Mouse (Mus musculus): ENCODE results near the gene AL731706.2.
"Not testable (repeated sequence)": the region's sequence is repeated elsewhere in the genome, so short reads cannot be mapped to it uniquely, and the experiment has no call there.

AL731706.2 gene

GRCm38 (mm10) chr2:136885579-136885978 is at the start of gene AL731706.2:
Gene AL731706.2 (minus strand): TSS chr2:136885679.
- DNase-seq = no peak

DNA sequence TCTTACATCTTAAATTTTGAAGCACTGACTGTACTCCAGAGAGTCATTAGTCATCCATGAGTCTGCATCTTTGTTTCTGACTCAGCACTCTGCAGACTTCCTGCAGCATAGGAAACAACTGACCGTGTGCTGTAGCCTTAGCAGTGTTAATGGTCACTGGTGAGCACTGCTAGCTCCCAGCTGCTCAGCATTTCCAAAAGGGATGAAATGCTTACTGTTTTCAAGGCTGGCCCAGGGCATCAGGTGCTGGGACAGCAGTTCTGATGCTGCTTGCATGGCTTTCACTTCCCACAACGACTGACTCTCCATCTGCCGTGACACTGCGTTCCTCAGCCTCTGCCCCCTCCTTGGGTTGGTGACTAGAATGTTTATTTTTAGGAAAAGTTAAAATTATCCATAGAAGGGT is 35.5 kb upstream of the AL731706.2 start:
- DNase-seq = peak; percentile 27 to 33

- DNase-seq = peak in 1 of 2 experiments; percentile 11
Measured at GRCm38 (mm10) chr2:136920257-136920993, 34.9 kb upstream of the AL731706.2 start.

DNA sequence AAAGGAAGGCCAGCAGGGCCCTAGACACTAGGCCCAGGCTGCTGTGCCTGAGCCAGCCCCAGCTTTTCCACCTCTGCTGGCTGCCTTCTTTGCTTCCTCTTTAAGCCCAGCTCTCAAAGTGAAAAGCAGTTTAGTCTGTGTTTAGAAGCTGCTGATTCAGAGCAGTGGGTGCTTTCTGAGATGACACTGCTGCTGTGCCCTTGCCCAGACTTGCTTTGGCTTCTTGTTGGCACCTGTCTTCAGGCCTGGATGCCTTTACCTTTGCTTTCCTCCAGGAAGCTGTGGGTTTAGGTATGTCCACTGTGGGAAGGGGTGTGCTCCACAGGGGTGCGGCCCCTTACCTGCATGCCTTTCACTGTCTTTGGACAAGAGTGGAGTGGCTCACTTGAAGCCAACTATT is 34.0 kb upstream of the AL731706.2 start:
- no peak for DNase-seq

GRCm38 (mm10) chr2:136914334-136914902 is 28.9 kb upstream of the AL731706.2 start:
- DNase-seq = peak in 1 of 2 experiments; percentile 47

DNA sequence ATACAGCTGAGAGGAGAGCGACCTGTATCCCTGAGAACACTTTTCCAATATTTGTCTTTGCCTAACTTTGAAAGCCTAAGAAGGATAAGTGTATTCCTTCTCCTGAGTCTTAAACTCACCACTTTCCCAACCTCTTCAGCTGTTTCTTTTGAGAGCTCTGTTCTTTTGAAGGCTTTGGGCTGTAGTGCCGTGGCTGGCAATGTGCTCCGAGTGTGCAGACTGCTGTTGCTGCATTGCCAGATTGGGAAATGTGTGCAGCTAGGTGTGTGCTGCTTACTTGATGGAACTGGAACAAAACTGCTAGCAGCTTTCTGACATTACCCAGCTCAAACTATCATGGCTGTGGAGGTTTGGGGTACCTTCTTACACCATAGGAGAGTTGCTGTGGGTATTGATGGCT is 27.5 kb upstream of the AL731706.2 start:
- DNase-seq = no peak

DNA sequence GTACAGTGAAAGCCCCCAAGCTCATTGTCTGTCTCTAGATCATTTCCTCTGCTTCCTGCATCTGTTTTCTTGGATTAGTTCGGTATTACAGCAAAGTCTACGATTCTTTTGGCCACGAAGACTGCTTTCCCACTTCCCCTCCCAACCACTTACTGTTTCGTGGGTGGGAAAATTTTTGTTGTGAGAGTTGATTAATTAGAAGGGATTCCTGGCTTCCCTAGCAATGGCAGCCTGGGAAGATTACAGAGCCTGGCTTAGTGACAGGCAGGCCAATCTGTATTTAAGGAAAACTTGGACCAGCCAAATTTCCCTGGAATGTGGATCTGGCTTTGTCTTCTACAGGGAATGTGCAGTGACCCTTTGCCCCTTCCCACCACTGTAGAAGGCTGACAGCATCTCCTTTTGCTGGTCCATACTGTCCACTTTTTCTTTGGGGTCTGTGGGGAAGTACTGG is 26.5 kb upstream of the AL731706.2 start:
- DNase-seq = peak; percentile 13 to 29

GRCm38 (mm10) chr2:136909298-136909697 is 23.8 kb upstream of the AL731706.2 start:
- DNase-seq = no peak

DNA sequence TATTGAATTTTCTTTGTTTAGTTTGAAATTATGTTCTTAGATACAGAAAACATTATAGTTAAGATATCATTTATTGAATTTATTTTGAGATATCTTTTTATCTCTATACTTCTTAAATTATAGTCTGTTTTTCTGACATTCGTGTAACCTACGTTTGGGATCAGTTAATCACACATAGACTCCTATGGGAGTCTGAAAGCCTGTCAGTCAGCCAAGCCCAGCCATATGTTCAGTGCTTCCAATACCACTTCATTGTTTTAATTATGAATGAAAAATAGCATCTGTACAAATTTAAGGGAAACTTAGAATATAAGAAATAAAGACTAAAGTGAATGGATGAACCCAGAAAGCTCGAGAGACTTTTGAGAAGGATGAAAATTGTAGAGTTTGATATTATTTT is 23.1 kb upstream of the AL731706.2 start:
- peak; percentile 55 to 69 for DNase-seq

DNA sequence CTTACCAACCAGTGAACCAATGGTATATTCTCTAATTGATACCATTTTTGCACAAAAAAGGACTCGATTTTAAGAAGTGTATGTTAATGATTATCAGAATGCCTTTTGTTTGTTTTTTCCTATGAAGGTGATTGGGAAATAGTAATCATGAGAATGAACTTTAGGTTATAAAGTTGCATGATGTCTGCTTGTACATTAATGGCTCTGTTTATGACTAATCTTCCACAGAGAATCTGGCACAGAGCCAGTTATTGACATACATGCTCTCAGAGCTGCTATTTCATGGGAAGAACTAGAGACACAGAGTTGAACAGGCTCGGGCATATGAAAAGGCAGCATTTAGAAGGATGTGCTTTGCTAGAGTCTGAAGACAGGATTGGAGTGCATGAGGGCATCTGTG is 10.7 kb upstream of the AL731706.2 start:
- peak in 1 of 2 experiments; percentile 15 for DNase-seq

- DNase-seq = no peak
Measured at GRCm38 (mm10) chr2:136894494-136894893, 9.0 kb upstream of the AL731706.2 start.

GRCm38 (mm10) chr2:136891951-136892371 is 6.5 kb upstream of the AL731706.2 start:
- peak; percentile 97 to 98 for DNase-seq

GRCm38 (mm10) chr2:136891068-136891950 is 5.8 kb upstream of the AL731706.2 start, which contains the start of the genes Slx4ip, AL731706.1 and Mkks:
Gene Slx4ip (plus strand): TSS chr2:136891218.
Gene AL731706.1 (minus strand): TSS chr2:136891389.
Gene Mkks (minus strand): TSS chr2:136891389.
- peak; percentile 99 for DNase-seq

GRCm38 (mm10) chr2:136890716-136891067 is 5.2 kb upstream of the AL731706.2 start:
- not testable (repeated sequence) for DNase-seq

DNA sequence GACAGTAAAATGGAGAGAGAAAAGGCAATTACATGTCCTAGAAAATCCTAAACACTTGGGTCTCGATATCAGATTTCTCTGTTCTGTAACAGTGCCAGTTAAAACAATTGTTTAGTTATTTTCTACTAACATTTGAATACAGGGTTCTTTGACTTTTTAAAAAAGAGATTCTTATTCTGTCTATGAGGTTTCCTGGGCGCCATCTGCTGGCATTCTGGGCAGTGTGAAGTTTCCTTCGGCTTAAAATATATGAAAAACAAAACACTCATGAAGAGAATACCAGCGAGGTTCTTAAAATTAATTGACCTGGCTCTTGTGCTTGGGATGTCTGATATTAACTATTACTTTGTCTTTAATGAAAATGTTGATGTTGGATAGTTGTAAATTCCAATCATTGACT is 1.4 kb upstream of the AL731706.2 start:
- peak; percentile 58 for DNase-seq

- DNase-seq = no peak
Measured at GRCm38 (mm10) chr2:136854543-136855388, 30.7 kb downstream of the AL731706.2 start.

DNA sequence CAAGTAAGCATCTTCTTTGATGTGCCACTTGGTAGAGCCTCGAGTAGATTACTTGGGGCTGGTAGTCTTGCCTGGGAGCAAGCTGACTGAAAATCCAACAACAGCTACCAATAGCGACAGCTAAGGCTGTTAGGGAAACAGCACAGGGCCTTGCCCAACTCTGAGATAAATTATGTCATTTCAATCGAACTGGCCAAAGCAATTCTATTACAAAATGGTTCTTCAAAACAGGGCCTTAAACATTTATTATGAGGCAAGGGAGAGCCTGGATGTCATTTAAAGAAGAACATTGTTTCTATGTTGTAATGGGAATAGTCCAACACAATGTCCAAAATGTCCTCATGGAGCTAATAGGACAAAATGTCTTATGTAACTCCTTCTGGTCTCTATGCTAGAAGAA is 35.1 kb downstream of the AL731706.2 start:
- no peak for DNase-seq

DNA sequence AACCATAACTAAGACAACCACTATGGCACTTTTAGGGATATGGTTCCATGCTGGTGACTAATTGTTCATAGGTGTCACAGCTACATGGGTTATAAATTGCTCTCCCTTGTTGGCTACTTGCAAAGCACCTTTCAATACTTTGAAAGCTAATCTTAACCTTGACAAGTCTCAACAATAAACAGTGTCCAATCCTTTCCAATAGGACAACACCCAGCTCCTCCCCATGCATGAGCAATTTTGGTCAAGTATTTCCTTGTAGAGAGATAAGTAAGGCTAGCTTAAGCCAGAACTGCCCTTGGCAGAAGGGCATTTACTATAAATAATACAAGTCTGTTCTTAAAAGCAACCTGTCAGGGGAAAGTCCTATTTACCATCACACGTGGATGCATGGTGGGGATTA is 47.5 kb downstream of the AL731706.2 start:
- no peak for DNase-seq

- peak; percentile 67 to 68 for DNase-seq
Measured at GRCm38 (mm10) chr2:136835882-136836281, 49.6 kb downstream of the AL731706.2 start.

All from cerebellum, postnatal 10 days (tissue).